Mouse (Mus musculus) megakaryocyte, embryonic 14.5 days (primary cell): ENCODE measurements at regions not wholly inside any gene's neighbourhood (a gene's known extent, or its start where the extent isn't known, plus 50 kb on each side); places are given as distances from the start of the nearest gene placed in this dataset.

Source experiments
- H3K27me3 ChIP-seq: replicated peaks from 2 replicates; pipeline ENCODE3; 2012; ENCODE audit warnings: inconsistent platforms
- H3K36me3 ChIP-seq: replicated peaks from 2 replicates; pipeline ENCODE3; 2012; ENCODE audit warnings: low read length, inconsistent platforms, mixed read lengths
- H3K4me1 ChIP-seq: 2 replicates; pipeline ENCODE4 v1.6.1; 2012; ENCODE audit warnings: inconsistent platforms
- H3K4me3 ChIP-seq: replicated peaks from 2 replicates; pipeline ENCODE3; 2012; ENCODE audit warnings: moderate library complexity, mild to moderate bottlenecking, inconsistent platforms
- H3K9me3 ChIP-seq: 2 replicates; pipeline ENCODE4 v1.6.1; 2012; ENCODE audit warnings: inconsistent platforms
- FLI1 ChIP-seq: IDR thresholded peaks from 2 replicates; pipeline ENCODE4 v1.6.1; 2012; ENCODE audit warnings: low read length, inconsistent platforms, mixed read lengths
- GATA1 ChIP-seq: IDR thresholded peaks from 3 replicates; pipeline ENCODE4 v1.6.1; 2012; ENCODE audit warnings: mixed read lengths, low read length, inconsistent platforms, borderline replicate concordance

DNA sequence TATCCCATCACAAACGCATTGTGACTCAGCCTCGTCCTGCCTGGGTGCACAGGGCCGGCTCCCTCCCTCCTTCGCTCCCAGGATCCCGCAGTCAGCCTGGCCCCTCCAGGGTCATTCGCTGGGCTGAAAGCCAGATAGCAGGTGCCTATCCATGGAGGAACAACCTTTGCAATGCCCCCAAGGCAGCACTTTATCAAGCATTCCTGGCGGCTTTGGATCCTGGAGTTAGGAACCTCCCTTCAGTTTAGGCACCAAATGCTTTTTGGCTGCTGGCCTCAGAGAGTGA lies 143.9 kb upstream of the Gli2 start:
- H3K9me3 ChIP-seq = no peaks in the 10 kb centered on the region
- no peaks in the 10 kb centered on the region for H3K36me3 ChIP-seq
- no peaks in the 10 kb centered on the region for H3K4me1 ChIP-seq
- H3K27me3 ChIP-seq = no peaks in the 10 kb centered on the region
- TF ChIP-seq GATA1 (no peak), FLI1 (no peak)
- no peak overlapping the region for H3K4me3 ChIP-seq

DNA sequence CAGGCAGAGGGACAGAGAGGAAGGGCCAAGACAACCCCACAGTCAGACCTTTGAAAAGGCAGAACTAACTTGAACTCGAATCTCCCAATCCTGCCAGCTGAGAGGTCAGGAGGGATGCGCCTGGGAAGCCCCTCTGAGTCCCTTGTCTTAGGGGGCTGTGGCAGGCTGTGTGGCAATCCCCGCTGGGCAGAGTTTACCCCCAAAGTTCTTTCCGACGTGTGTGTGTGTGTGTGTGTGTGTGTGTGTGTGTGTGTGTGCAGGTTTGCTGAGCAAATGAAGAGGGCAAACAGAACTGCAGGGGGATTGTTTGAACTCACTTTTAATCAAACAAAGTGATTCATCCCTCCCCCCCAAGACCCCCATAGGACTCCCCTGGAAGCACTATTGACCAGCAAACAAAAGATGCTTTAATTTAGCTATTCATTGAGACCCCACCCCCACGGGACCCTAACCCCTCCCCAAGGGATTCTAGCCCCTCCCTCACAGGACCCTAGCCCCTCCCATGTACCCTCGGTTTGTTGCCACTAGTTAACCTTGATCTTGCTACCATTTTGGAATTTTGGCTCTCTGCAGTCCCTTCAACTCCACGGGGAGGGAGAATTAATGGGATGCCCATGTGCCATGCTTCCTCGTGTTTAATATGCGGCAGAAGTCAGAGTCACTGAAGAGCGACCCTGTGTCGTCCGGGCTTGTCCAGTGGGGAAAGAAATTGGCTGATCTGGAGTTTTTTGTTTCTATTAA lies 143.4 kb upstream of the Gli2 start:
- Histone ChIP-seq H3K4me3 (no peak overlapping the region), H3K27me3 (no peaks in the 10 kb centered on the region), H3K4me1 (no peaks in the 10 kb centered on the region), H3K9me3 (no peaks in the 10 kb centered on the region), H3K36me3 (no peaks in the 10 kb centered on the region)
- no peak for TF ChIP-seq GATA1
- TF ChIP-seq FLI1 = no peak

DNA sequence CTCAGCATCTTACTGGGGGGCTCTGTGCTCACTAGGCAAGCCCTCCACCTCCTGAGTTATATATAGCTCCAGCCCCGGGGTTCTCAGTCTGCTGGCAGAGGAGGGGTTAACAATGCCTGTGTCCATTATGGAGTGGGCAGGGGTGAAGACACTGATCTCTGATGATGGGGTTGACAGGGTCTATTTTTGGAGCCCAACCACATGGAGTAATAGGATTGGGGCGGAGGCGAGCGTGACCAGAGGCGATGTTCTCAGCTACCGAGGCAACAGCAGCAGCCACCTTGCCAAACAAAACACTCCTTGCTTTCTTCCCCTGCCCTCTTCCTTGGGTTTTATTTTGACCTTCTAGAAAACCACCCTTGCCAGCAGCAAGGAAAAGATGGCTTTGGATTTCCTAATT lies 141.1 kb upstream of the Gli2 start:
- no peaks in the 10 kb centered on the region for H3K9me3 ChIP-seq

DNA sequence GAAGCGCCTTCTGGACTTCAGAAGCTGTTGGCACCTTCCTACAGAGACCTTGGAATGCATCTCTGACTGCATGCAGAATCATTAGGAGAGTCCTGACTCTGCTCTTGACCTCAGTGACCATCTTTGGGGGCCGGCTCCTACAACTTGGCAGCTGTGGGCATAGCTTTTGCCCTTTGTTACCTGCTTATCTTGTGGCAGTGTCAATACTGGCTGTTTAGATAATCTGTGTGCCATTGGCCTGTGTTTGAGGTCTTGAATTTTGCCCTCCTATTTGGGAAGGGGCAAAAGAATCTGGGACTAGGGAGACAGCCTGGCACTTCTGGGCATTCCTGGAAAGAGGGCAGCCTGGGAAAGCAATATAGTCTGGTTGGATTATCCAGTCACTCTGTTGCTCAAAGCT lies 137.8 kb upstream of the Gli2 start:
- no peaks in the 10 kb centered on the region for H3K9me3 ChIP-seq
- H3K4me3 ChIP-seq = no peak overlapping the region
- H3K4me1 ChIP-seq = no peaks in the 10 kb centered on the region
- TF ChIP-seq FLI1 = no peak
- no peak for TF ChIP-seq GATA1
- no peaks in the 10 kb centered on the region for H3K36me3 ChIP-seq
- peaks cover 16% of the 10 kb centered on the region for H3K27me3 ChIP-seq

More for the DNA sequence above, 141.1 kb upstream of the Gli2 start:
- Histone ChIP-seq H3K4me1 (no peaks in the 10 kb centered on the region), H3K36me3 (no peaks in the 10 kb centered on the region), H3K4me3 (no peak overlapping the region), H3K27me3 (peaks cover 12% of the 10 kb centered on the region)
- TF ChIP-seq FLI1 (no peak), GATA1 (no peak)

DNA sequence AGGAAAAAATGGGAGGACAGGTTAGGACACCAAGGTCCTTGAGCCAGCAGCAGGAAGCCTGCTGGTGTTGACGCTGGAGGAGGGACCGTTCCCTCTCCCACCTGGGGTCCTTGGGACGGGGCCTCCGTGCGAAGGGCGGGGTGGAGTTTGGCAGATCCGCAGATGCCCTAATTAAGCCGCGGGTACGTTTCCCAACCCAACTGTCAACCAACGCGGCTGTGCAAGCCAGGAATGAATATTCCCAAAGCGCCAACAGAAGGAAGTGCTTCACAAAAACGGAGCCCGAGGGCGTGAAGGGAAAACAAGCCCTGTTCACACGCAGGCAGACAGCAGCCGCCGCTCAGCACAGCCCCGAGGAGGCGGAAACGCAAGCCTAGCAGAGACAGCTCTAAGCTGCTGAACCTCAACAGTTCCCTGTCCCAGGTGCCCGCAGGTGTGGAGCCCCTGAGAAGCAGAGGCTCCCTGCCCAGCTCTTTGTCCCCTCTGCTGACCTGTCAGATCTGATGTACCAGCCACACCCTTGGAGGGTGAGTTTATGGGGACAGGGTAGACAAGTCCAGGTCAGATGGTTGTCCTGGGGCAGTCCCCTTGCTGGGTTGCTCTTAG lies 136.1 kb upstream of the Gli2 start:
- no peak overlapping the region for H3K4me3 ChIP-seq
- H3K27me3 ChIP-seq = peaks cover 16% of the 10 kb centered on the region
- H3K4me1 ChIP-seq = no peaks in the 10 kb centered on the region
- H3K9me3 ChIP-seq = no peaks in the 10 kb centered on the region
- no peaks in the 10 kb centered on the region for H3K36me3 ChIP-seq
- TF ChIP-seq FLI1 (no peak), GATA1 (no peak)

DNA sequence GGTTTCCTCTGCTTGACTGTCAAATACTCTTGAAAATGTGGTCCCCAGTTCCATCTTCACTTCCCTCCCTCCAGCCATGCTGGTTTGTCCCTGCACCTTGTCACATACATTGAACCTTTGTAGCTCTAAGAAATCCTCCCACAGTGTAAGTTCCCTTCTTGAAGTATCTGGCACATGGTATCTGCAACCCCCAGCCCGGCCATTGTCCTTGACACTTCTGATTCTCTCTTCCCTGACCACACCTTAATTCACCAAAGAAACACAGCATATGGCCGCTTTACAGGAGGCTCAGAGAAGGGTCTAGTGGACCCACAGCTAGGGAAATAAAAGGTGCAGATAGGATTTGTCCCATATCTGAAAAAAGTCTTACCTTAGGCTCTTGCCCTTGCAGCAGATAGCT lies 133.9 kb upstream of the Gli2 start:
- Histone ChIP-seq H3K4me1 (no peaks in the 10 kb centered on the region), H3K9me3 (0 out of 2 replicates have a peak, but pooled peaks cover 5% of the 10 kb centered on the region)
- TF ChIP-seq GATA1 = no peak
- TF ChIP-seq FLI1 = no peak

DNA sequence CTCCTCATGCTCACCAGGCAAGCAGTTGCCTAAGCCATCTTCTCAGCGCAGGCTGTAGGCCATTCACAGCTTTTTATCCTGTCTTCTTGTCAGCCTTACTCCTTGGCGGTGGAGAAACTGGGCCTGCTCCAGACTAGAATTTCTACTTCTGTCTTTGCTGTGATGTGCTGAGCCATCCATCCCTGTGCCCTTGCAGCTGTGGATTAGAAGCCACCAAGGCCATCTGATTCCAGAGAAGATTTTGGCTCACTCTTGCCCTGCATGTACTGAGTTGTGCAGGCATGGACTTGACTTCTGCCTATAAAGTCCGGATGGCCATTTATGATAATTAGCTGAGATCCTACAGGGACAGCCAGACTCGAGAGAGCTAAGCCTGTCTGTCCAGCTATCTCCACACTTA lies 133.4 kb upstream of the Gli2 start:
- no peak overlapping the region for H3K4me3 ChIP-seq
- H3K9me3 ChIP-seq = 0 out of 2 replicates have a peak, but pooled peaks cover 5% of the 10 kb centered on the region
- peaks cover 16% of the 10 kb centered on the region for H3K27me3 ChIP-seq
- H3K4me1 ChIP-seq = no peaks in the 10 kb centered on the region
- TF ChIP-seq FLI1 (no peak), GATA1 (no peak)
- no peaks in the 10 kb centered on the region for H3K36me3 ChIP-seq

More for the DNA sequence above, 133.9 kb upstream of the Gli2 start:
- peaks cover 16% of the 10 kb centered on the region for H3K27me3 ChIP-seq
- no peak overlapping the region for H3K4me3 ChIP-seq
- H3K36me3 ChIP-seq = no peaks in the 10 kb centered on the region

DNA sequence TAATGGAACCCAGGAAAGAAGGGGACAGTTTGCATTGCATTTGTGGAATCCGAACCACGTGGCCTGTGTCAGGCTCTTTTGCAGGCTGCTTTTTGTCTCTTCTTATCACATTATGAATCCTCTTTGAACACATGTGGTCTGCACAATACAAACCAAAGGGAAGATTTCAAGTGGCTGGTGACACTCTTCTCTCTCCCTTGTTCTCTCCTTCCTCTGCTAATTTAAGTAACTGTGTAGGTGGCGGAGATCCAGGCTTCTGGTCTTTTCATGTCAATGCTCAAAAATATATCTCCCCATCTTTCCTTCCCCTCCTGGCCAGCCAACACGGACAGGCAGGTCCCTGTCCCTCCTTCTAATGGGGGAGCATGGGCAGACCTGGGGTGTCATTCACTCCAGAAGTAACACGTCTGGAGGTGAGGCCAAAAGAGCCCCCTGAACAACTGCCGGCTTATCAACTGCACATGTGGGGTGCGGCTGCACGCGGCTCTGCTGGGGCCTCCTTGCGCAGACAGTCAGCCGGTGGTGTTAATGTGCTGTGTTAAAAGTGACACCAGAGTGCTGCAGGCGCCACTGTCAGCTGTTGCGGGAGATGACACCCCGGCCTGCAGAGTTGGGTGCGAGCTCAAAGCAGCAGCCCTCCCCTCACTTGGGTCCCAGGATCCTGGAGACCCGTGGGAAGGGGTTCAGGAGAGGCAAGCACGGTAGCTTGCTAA lies 130.3 kb upstream of the Gli2 start:
- Histone ChIP-seq H3K36me3 (no peaks in the 10 kb centered on the region), H3K4me1 (no peaks in the 10 kb centered on the region), H3K4me3 (no peak overlapping the region), H3K27me3 (no peaks in the 10 kb centered on the region), H3K9me3 (peaks cover 11% of the 10 kb centered on the region)
- TF ChIP-seq GATA1 (no peak), FLI1 (no peak)

DNA sequence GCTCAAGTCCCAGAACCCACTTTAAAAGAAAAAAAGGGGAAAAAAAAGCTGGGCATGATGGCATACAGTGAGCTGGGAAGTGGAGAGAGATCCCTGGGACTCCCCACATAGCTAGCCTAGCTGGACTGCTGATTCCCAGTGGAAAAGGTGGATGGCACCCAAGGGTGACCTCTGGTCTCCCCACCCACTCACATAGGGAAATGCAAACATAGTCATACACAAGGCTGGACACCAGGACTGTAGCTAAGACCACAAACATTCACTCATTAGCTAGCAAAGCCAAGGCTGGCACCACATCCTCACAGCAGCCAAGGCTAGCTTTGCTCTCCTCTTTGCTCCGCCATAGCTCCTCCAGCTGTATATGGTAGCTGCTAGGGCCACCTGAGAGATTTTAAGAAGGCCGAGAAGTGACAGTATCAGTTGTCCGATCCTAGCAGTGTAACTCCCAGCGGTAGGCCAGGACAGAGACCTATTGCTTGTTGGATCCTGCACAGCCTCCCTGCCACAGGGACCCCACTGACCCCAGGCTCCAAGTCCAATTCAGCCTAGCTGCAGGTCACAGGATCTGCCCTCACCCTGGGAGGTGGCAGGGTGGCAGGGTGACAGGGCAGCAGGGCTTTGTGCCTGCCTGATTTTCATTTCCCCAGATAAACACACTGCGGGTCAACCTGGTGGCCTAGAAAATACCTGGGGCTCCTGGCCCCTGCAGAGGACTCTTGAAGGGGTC lies 119.8 kb upstream of the Gli2 start:
- no peaks in the 10 kb centered on the region for H3K27me3 ChIP-seq
- TF ChIP-seq GATA1 = no peak
- TF ChIP-seq FLI1 = no peak
- peaks cover 61% of the 10 kb centered on the region for H3K9me3 ChIP-seq
- H3K4me3 ChIP-seq = no peak overlapping the region
- H3K36me3 ChIP-seq = no peaks in the 10 kb centered on the region
- no peaks in the 10 kb centered on the region for H3K4me1 ChIP-seq

DNA sequence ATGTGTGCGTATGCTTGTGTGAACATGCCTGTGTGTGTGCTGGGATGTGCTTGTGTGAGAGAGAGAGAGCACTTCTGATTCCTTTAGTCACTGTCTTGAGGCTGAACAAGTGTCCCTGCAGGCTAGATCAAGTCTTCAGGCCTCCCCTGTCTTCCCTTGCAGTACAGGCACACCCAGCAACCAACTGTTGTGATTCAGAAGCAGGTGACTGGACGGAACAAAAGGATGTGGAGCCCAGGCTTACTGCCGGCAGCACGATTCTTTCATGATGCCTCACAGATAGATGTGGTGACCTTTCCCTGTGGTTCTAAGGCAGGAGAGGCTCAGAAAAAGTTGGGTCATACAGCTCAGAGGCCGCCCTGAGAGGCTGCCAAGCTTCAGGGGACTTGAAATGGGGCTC lies 114.0 kb upstream of the Gli2 start:
- TF ChIP-seq GATA1 = no peak
- no peak for TF ChIP-seq FLI1
- no peaks in the 10 kb centered on the region for H3K4me1 ChIP-seq
- H3K27me3 ChIP-seq = no peaks in the 10 kb centered on the region
- peaks cover 29% of the 10 kb centered on the region for H3K9me3 ChIP-seq
- H3K36me3 ChIP-seq = no peaks in the 10 kb centered on the region
- no peak overlapping the region for H3K4me3 ChIP-seq
